Mouse (Mus musculus) CH12.LX (cell line): ENCODE data around the gene Mapkapk2. TPM values are rescaled to one million over a fixed set of nuclear protein-coding genes. Genes with fewer than 3 reads are reported as not detected.

Experiments
- DNase-seq: peaks from one replicate; pipeline ENCODE4 v3.0.0-alpha.2; 2013; ENCODE audit errors: extremely low read depth
- H3K27ac ChIP-seq: 2 replicates; pipeline ENCODE4 v1.5.1; 2012; ENCODE audit warnings: low read depth, mild to moderate bottlenecking, control low read depth, moderate library complexity; ENCODE audit not compliant: insufficient read depth
- H3K27me3 ChIP-seq: replicated peaks from 2 replicates; pipeline ENCODE3; 2012; ENCODE audit warnings: inconsistent platforms
- H3K36me3 ChIP-seq, 2 experiments: replicated peaks in 1 of 2; 2 replicates each; pipeline versions ENCODE3 to v1.6.1; 2012; ENCODE audit warnings: inconsistent platforms in 1 of 2, low read length in 1 of 2, mild to moderate bottlenecking in 1 of 2, mixed read lengths in 1 of 2, moderate library complexity in 1 of 2; ENCODE audit not compliant: control insufficient read depth in 1 of 2, insufficient read depth in 1 of 2
- H3K4me1 ChIP-seq, 2 experiments: 2 replicates each; pipeline ENCODE4 v1.6.1; 2012; ENCODE audit warnings: inconsistent platforms in 1 of 2, moderate library complexity in 1 of 2; ENCODE audit not compliant: insufficient read depth in 2 of 2, control insufficient read depth in 1 of 2
- H3K4me2 ChIP-seq: 2 replicates; pipeline ENCODE4 v1.6.1; 2012; ENCODE audit warnings: low read depth, mild to moderate bottlenecking, control low read depth; ENCODE audit not compliant: poor library complexity, insufficient read depth, severe bottlenecking
- H3K4me3 ChIP-seq, 3 experiments: fragments of 150-350 bp in 1 of 3; sonication (generic) in 1 of 3; replicated peaks in 1 of 3; 2 replicates each; pipeline versions ENCODE3 to v1.5.1; 2011 to 2012; ENCODE audit warnings: low read depth in 2 of 3, low read length in 2 of 3, mild to moderate bottlenecking in 2 of 3, moderate library complexity in 2 of 3, control low read depth in 1 of 3, improper control_type of control experiment in 1 of 3, inconsistent platforms in 1 of 3, mixed read lengths in 1 of 3; ENCODE audit not compliant: poor library complexity in 1 of 3
- H3K79me2 ChIP-seq: replicated peaks from 2 replicates; pipeline ENCODE4 v1.6.1; 2012; ENCODE audit warnings: mild to moderate bottlenecking, moderate library complexity; ENCODE audit not compliant: control insufficient read depth, poor library complexity, insufficient read depth, severe bottlenecking; ENCODE audit errors: extremely low read depth
- H3K9ac ChIP-seq: 2 replicates; pipeline ENCODE4 v1.6.1; 2012; ENCODE audit warnings: low read depth, mild to moderate bottlenecking, control low read depth, moderate library complexity; ENCODE audit not compliant: insufficient read depth
- H3K9me3 ChIP-seq: replicated peaks from 2 replicates; pipeline ENCODE3; 2012; ENCODE audit warnings: low read length, inconsistent platforms, mixed read lengths
- BHLHE40 ChIP-seq: IDR thresholded peaks from 2 replicates; pipeline ENCODE4 v1.6.1; 2011; ENCODE audit warnings: mild to moderate bottlenecking, low read depth, low read length, improper control_type of control experiment
- CHD1 ChIP-seq: IDR thresholded peaks from 2 replicates; pipeline ENCODE4 v1.6.1; 2012; ENCODE audit warnings: low read depth, low read length, improper control_type of control experiment, inconsistent platforms
- CTCF ChIP-seq, 2 experiments: IDR thresholded peaks in 1 of 2; conservative IDR thresholded peaks in 1 of 2; 2 replicates each; pipeline ENCODE4 v1.5.1; 2011 to 2012; ENCODE audit warnings: low read depth in 2 of 2, low read length in 2 of 2, improper control_type of control experiment in 1 of 2, inconsistent platforms in 1 of 2, mild to moderate bottlenecking in 1 of 2, moderate library complexity in 1 of 2
- ELF1 ChIP-seq: IDR thresholded peaks from 2 replicates; pipeline ENCODE4 v1.6.1; 2014; ENCODE audit warnings: low read depth, mild to moderate bottlenecking, inconsistent platforms, low read length, improper control_type of control experiment
- EP300 ChIP-seq: IDR thresholded peaks from 2 replicates; pipeline ENCODE4 v1.6.1; 2011; ENCODE audit warnings: low read length, improper control_type of control experiment
- ETS1 ChIP-seq: conservative IDR thresholded peaks from 2 replicates; pipeline ENCODE4 v1.6.1; 2012; ENCODE audit warnings: low read depth, mild to moderate bottlenecking, inconsistent platforms, low read length, improper control_type of control experiment, moderate library complexity
- GABPA ChIP-seq: IDR thresholded peaks from 2 replicates; pipeline ENCODE4 v1.6.1; 2012; ENCODE audit warnings: low read depth, low read length, improper control_type of control experiment, inconsistent platforms; ENCODE audit not compliant: insufficient replicate concordance
- HCFC1 ChIP-seq: IDR thresholded peaks from 2 replicates; pipeline ENCODE4 v1.6.1; 2012; ENCODE audit warnings: low read depth, mild to moderate bottlenecking, inconsistent platforms, low read length, improper control_type of control experiment
- IRF4 ChIP-seq: IDR thresholded peaks from 2 replicates; pipeline ENCODE4 v1.6.1; 2014; ENCODE audit warnings: low read depth, mild to moderate bottlenecking, inconsistent platforms, low read length, improper control_type of control experiment
- JUN ChIP-seq: IDR thresholded peaks from 2 replicates; pipeline ENCODE4 v1.6.1; 2011; ENCODE audit warnings: low read depth, mild to moderate bottlenecking, low read length, improper control_type of control experiment, moderate library complexity; ENCODE audit not compliant: insufficient read depth
- JUND ChIP-seq: conservative IDR thresholded peaks from 2 replicates; pipeline ENCODE4 v1.6.1; 2011; ENCODE audit warnings: low read depth, low read length, improper control_type of control experiment
- KAT2A ChIP-seq: IDR thresholded peaks from 2 replicates; pipeline ENCODE4 v1.6.1; 2012; ENCODE audit warnings: low read length, improper control_type of control experiment, inconsistent platforms; ENCODE audit not compliant: insufficient replicate concordance
- MAFK ChIP-seq: IDR thresholded peaks from 2 replicates; pipeline ENCODE4 v1.6.1; 2011; ENCODE audit warnings: low read length, improper control_type of control experiment; ENCODE audit not compliant: insufficient replicate concordance
- MAX ChIP-seq: IDR thresholded peaks from 2 replicates; pipeline ENCODE4 v1.6.1; 2011; ENCODE audit warnings: low read length, improper control_type of control experiment
- MEF2A ChIP-seq: IDR thresholded peaks from 2 replicates; pipeline ENCODE4 v1.6.1; 2014; ENCODE audit warnings: low read depth, mild to moderate bottlenecking, inconsistent platforms, low read length, improper control_type of control experiment, borderline replicate concordance
- MXI1 ChIP-seq: IDR thresholded peaks from 2 replicates; pipeline ENCODE4 v1.6.1; 2011; ENCODE audit warnings: mild to moderate bottlenecking, low read depth, low read length, improper control_type of control experiment
- MYC ChIP-seq: IDR thresholded peaks from 2 replicates; pipeline ENCODE4 v1.6.1; 2011; ENCODE audit warnings: low read depth, mild to moderate bottlenecking, improper control_type of control experiment, low read length
- NELFE ChIP-seq: IDR thresholded peaks from 2 replicates; pipeline ENCODE4 v1.6.1; 2011; ENCODE audit warnings: low read depth, low read length, improper control_type of control experiment
- POLR2A ChIP-seq: IDR thresholded peaks from 2 replicates; pipeline ENCODE4 v1.6.1; 2011; ENCODE audit warnings: low read depth, mild to moderate bottlenecking, improper control_type of control experiment, low read length
- RAD21 ChIP-seq: IDR thresholded peaks from 2 replicates; pipeline ENCODE4 v1.6.1; 2011; ENCODE audit warnings: low read depth, mild to moderate bottlenecking, low read length, improper control_type of control experiment, moderate library complexity
- RCOR1 ChIP-seq: conservative IDR thresholded peaks from 2 replicates; pipeline ENCODE4 v1.6.1; 2012; ENCODE audit warnings: low read depth, mild to moderate bottlenecking, inconsistent platforms, low read length, improper control_type of control experiment
- SIN3A ChIP-seq: IDR thresholded peaks from 2 replicates; pipeline ENCODE4 v1.6.1; 2012; ENCODE audit warnings: low read length, improper control_type of control experiment, inconsistent platforms
- SMC3 ChIP-seq: IDR thresholded peaks from 2 replicates; pipeline ENCODE4 v1.6.1; 2011; ENCODE audit warnings: low read depth, low read length, improper control_type of control experiment
- TCF12 ChIP-seq: IDR thresholded peaks from 2 replicates; pipeline ENCODE4 v1.6.1; 2014; ENCODE audit warnings: low read depth, mild to moderate bottlenecking, inconsistent platforms, low read length, improper control_type of control experiment
- USF1 ChIP-seq: IDR thresholded peaks from 2 replicates; pipeline ENCODE4 v1.6.1; 2014; ENCODE audit warnings: low read depth, mild to moderate bottlenecking, inconsistent platforms, low read length, improper control_type of control experiment
- USF2 ChIP-seq: conservative IDR thresholded peaks from 2 replicates; pipeline ENCODE4 v1.6.1; 2011; ENCODE audit warnings: low read depth, low read length, improper control_type of control experiment
- ZC3H11A ChIP-seq: IDR thresholded peaks from 2 replicates; pipeline ENCODE4 v1.6.1; 2012; ENCODE audit warnings: low read depth, mild to moderate bottlenecking, inconsistent platforms, low read length, improper control_type of control experiment
- ZKSCAN1 ChIP-seq: IDR thresholded peaks from 2 replicates; pipeline ENCODE4 v1.6.1; 2012; ENCODE audit warnings: low read depth, inconsistent platforms, low read length, improper control_type of control experiment, borderline replicate concordance
- ZMIZ1 ChIP-seq: IDR thresholded peaks from 2 replicates; pipeline ENCODE4 v1.6.1; 2012; ENCODE audit warnings: low read depth, mild to moderate bottlenecking, inconsistent platforms, low read length, improper control_type of control experiment
- ZNF384 ChIP-seq: IDR thresholded peaks from 2 replicates; pipeline ENCODE4 v1.6.1; 2012; ENCODE audit warnings: low read depth, low read length, improper control_type of control experiment, inconsistent platforms
- dilution Hi-C: fragments of 300-500 bp; cut with MboI; formaldehyde crosslinking; loops from 2 replicates; pipeline ENCODE4 v1.14.3; 2020; ENCODE audit warnings: low sequenced_read_pairs; ENCODE audit not compliant: extremely low pct_unique_long_range_greater_than_20kb, extremely low pct_ligation_motif_present
- in situ Hi-C: fragments of 300-500 bp; cut with MboI; formaldehyde crosslinking; loops from 3 replicates; pipeline ENCODE4 v1.14.3; 2019; ENCODE audit warnings: low sequenced_read_pairs, low pct_ligation_motif_present, low pct_unique_long_range_greater_than_20kb, mixed read lengths
- polyA plus RNA-seq: library from polyadenylated mRNA; unstranded; fragments of >175 nt; gene quantifications from 2 replicates; pipeline ENCODE4 v1.2.1, GENCODE M21; 2012; ENCODE audit warnings: low read depth; ENCODE audit not compliant: insufficient read length
- total RNA-seq, 2 experiments: library from RNA; depleted of rRNA; stranded (reverse); fragments of 300-350 nt in 1 of 2; fragments of >200 nt in 1 of 2; gene quantifications; 2 replicates each; pipeline ENCODE4 v1.2.3; 2012 to 2014

Mapkapk2 gene
- total and polyA plus RNA-seq, 3 experiments, result 55.0 to 63.5 (median 62.9) TPM

GRCm38 (mm10) chr1:131038415-131039017, 59.1 kb downstream of the Mapkapk2 start (continued):
- TF ChIP-seq GABPA, result no peak
- TF ChIP-seq HCFC1, result no peak
- no peak; the same call in 1 of the 2 replicates for TF ChIP-seq POLR2A
- TF ChIP-seq CHD1, result 0 out of 2 replicates have a peak, but pooled peaks have one; percentile 30
- TF ChIP-seq USF1, result no peak
- TF ChIP-seq ETS1, result no peak; the same call in 1 of the 2 replicates
- peak; percentile 42; the same call in 1 of the 2 replicates for TF ChIP-seq RCOR1
- 0 out of 2 replicates have a peak, but pooled peaks have one; percentile 28 for TF ChIP-seq ZMIZ1
- TF ChIP-seq ZNF384, result no peak
- peak; percentile 88 for TF ChIP-seq TCF12
- TF ChIP-seq SMC3, result no peak; the same call in 1 of the 2 replicates
- TF ChIP-seq NELFE, result no peak
- TF ChIP-seq, all 38 proteins: peak for 11

- dilution Hi-C loops, result no loop called here
- H3K27me3 ChIP-seq, result no peaks in the 10 kb centered on the region
- H3K4me1 ChIP-seq, result peaks cover 15 to 61% of the 10 kb centered on the region in 2 experiments
- peaks cover 3% of the 10 kb centered on the region for H3K9me3 ChIP-seq
- peak; percentile 89 for DNase-seq
- peak overlapping the region; percentile 43 for H3K27ac ChIP-seq
- H3K79me2 ChIP-seq, result no peaks in the 10 kb centered on the region
- no peaks in the 10 kb centered on the region for H3K36me3 ChIP-seq
- no peak overlapping the region for H3K9ac ChIP-seq
- in situ Hi-C loops, result no loop called here
- H3K4me2 ChIP-seq, result peak overlapping the region; percentile 26
- TF ChIP-seq EP300 (peak; percentile 54; the same call in 1 of the 2 replicates), ZC3H11A (no peak), KAT2A (no peak), JUND (peak; percentile 74), MYC (0 out of 2 replicates have a peak, but pooled peaks have one; percentile 6), ZMIZ1 (no peak), USF2 (no peak), IRF4 (peak; percentile 72; the same call in 1 of the 2 replicates), MEF2A (peak; percentile 70), JUN (peak; percentile 78), ZNF384 (peak; percentile 98), TCF12 (no peak), SMC3 (no peak), MAX (no peak; the same call in 1 of the 2 replicates), POLR2A (0 out of 2 replicates have a peak, but pooled peaks have one; percentile 25), ETS1 (peak; percentile 96), MXI1 (no peak), ZKSCAN1 (no peak), MAFK (no peak), USF1 (no peak), RAD21 (no peak; the same call in 1 of the 2 replicates), BHLHE40 (peak; percentile 70), CTCF (conservative IDR thresholded peaks at IDR 0.05 in 1 of 2, IDR thresholded peaks at IDR 0.05 in 1 of 2; ENCODE audit: low read depth in 2 of 2, low read length in 2 of 2) (no peak), ELF1 (0 out of 2 replicates have a peak, but pooled peaks have one; percentile 38), SIN3A (0 out of 2 replicates have a peak, but pooled peaks have one; percentile 60), HCFC1 (no peak)
- TF ChIP-seq, all 38 proteins: peak for 12
- no peak overlapping the region for H3K4me3 ChIP-seq
Observed at GRCm38 (mm10) chr1:131038001-131038400, 59.6 kb downstream of the Mapkapk2 start.
